Mouse (Mus musculus): ENCODE measurements around the gene Prkg1.

GRCm38 (mm10) chr19:31654022-31654421 is 110.8 kb downstream of the Prkg1 start:
- TF ChIP-seq CTCF (IDR thresholded peaks at IDR 0.05; ENCODE audit: low read depth, low read length) (no peak), GATA1 (IDR thresholded peaks at IDR 0.05; ENCODE audit: borderline replicate concordance, low read length) (no peak), POLR2AphosphoS5 (IDR thresholded peaks at IDR 0.05; ENCODE audit: insufficient replicate concordance, low read depth, low read length) (no peak)
